Mouse (Mus musculus): ENCODE data around the gene Crybg3.

Crybg3 gene

DNA sequence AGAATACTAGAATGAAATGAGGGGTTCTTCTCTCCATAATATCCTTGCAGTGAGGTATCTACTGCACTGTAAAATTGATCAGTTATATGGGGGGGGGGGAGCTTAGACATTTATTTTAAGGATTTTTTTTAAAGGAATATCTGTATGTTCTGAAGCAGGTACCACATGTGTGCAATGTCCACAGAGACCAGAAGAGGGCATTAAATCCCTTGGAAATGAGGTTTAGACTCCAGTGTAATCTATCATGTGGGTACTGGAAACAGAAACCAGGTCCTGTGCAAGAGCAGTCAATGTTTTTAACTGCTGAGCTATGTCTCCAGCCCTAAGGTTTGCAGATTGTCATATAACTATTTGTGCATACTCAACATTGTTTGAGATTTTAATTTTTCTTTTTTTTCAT lies 151.7 kb downstream of the Crybg3 start:
- no peak for DNase-seq (ENCODE audit: low spot score)

DNA sequence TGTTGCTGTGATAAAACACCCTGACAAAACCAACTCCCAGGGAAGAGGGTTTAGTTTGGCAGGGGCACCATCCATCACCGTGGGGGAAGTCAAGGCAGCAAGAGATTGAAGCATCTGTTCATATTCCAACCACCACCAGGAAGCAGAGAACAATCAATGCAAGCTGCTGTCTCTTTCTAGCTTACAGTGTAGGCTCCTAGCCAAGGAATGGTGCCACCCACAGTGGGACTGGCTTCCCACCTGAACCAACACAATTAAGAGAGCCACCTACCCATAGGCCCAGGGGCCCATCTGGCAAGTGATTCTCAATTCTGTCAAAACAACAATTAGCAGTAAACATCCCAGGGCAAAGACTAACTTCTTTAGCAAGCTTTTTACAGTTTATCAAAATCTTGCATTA lies 152.6 kb downstream of the Crybg3 start:
- DNase-seq (ENCODE audit: low spot score): no peak

DNA sequence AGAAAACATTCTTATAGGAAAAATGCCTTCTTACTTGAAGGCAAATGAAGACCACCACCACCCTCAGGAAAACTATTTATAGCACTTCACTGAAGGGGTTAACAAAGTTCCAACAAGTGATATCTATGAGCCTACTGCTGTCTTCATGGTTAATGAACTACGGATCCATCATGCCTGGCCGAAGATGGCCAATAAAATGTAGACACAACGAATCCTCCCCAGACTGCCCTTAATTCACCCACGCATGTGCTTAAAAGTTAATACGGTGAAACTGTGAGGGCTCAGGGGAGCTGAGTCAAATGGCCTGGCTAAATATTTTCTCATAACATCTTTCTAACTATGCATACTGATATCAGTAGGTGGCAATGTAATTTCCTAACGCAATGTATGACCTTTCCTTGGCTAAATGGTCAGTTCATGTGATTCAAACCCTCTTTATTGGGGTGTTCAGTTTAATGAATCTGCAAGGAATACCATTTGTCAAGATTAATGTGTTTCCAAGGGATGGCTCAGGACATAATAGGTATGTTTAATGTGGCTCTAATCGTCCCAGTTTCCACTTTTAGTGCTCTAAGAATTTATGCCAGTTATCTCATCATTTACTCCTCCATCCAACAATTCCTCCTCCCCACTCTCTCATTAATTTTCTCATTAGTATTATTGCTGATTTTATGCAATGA lies 155.8 kb downstream of the Crybg3 start:
- no peak for DNase-seq (ENCODE audit: low spot score)
